Mouse (Mus musculus) heart, postnatal 36 days (tissue): Measurements from ENCODE around the gene Gm17402. TPM values are rescaled to one million over a fixed set of nuclear protein-coding genes. Genes with fewer than 3 reads are reported as not detected.

Experiments used
- DNase-seq, 2 experiments: peaks; one replicate each; pipeline ENCODE4 v3.0.0; 2021 to 2022
- intact Hi-C: fragments of 180-260 bp; cut with DNase I; formaldehyde crosslinking; loops from one replicate; pipeline ENCODE4 v1.15.1; 2025
- total RNA-seq, 2 experiments: library from RNA; stranded (reverse); gene quantifications; 2 replicates each; pipeline ENCODE4 v1.2.3; 2021

Gene Gm17402
- not detected for total RNA-seq

- intact Hi-C loops, result no loop called here
Measured at GRCm38 (mm10) chr3:67375063-67375462, at the start of gene Gm17402. Gene Gm17402, minus strand, starts transcription at chr3:67375163.

GRCm38 (mm10) chr3:67378215-67378614 lies 3.3 kb upstream of the Gm17402 start:
- intact Hi-C loops, result no loop called here

More at GRCm38 (mm10) chr3:67375063-67375462, at the start of gene Gm17402:
- DNase-seq, result no peak

GRCm38 (mm10) chr3:67374360-67374778 lies 594 bp downstream of the Gm17402 start:
- no peak for DNase-seq
- intact Hi-C loops, result no loop called here

More at GRCm38 (mm10) chr3:67378215-67378614, 3.3 kb upstream of the Gm17402 start:
- no peak for DNase-seq

GRCm38 (mm10) chr3:67373872-67374271 lies 1.1 kb downstream of the Gm17402 start, which contains the start of gene Mlf1:
Gene Mlf1, plus strand, starts transcription at chr3:67374097.
- DNase-seq, result peak; percentile 90
- intact Hi-C loops, result no loop called here

GRCm38 (mm10) chr3:67372781-67373180 lies 2.2 kb downstream of the Gm17402 start:
- intact Hi-C loops, result no loop called here

GRCm38 (mm10) chr3:67372194-67372593 lies 2.8 kb downstream of the Gm17402 start:
- no peak for DNase-seq
- intact Hi-C loops, result no loop called here

More at GRCm38 (mm10) chr3:67372781-67373180, 2.2 kb downstream of the Gm17402 start:
- peak; percentile 33 to 56 for DNase-seq

GRCm38 (mm10) chr3:67369407-67370079 lies 5.4 kb downstream of the Gm17402 start:
- no peak for DNase-seq
- intact Hi-C loops, result no loop called here

- DNase-seq, result peak; percentile 24 to 48
- intact Hi-C loops, result no loop called here
Measured at GRCm38 (mm10) chr3:67367481-67367880, 7.5 kb downstream of the Gm17402 start.

GRCm38 (mm10) chr3:67366087-67366892 lies 8.7 kb downstream of the Gm17402 start:
- intact Hi-C loops, result no loop called here
- no peak for DNase-seq

GRCm38 (mm10) chr3:67358376-67358775 lies 16.6 kb downstream of the Gm17402 start:
- no peak for DNase-seq
- intact Hi-C loops, result no loop called here

- DNase-seq, result no peak
- intact Hi-C loops, result loop anchor here (1.0 to 5.0 kb wide), 4 partner anchors 35 to 220 kb away; partner anchors contain the start of gene Gfm1
Measured at GRCm38 (mm10) chr3:67352763-67353149, 22.2 kb downstream of the Gm17402 start.

GRCm38 (mm10) chr3:67352128-67352762 lies 22.7 kb downstream of the Gm17402 start:
- DNase-seq, result peak; percentile 34 to 35
- intact Hi-C loops, result loop anchor here (1.0 to 5.0 kb wide), 4 partner anchors 35 to 220 kb away; partner anchors contain the start of gene Gfm1

GRCm38 (mm10) chr3:67351406-67352127 lies 23.4 kb downstream of the Gm17402 start:
- DNase-seq, result no peak
- intact Hi-C loops, result loop anchor here (1.0 to 5.0 kb wide), 4 partner anchors 36 to 221 kb away; partner anchors contain the start of gene Gfm1

GRCm38 (mm10) chr3:67346674-67347073 lies 28.3 kb downstream of the Gm17402 start:
- DNase-seq, result no peak
- intact Hi-C loops, result loop anchor here (10.0 kb wide), 1 partner anchor 362 kb away; the partner anchor contains the start of genes Rsrc1 and Shox2

- intact Hi-C loops, result loop anchor here (1.0 to 10.0 kb wide), 2 partner anchors 360 to 1012 kb away; partner anchors contain the start of genes Rsrc1 and Shox2
- DNase-seq, result peak; percentile 32 to 60
Measured at GRCm38 (mm10) chr3:67344599-67344998, 30.4 kb downstream of the Gm17402 start.

GRCm38 (mm10) chr3:67343004-67343662 lies 31.8 kb downstream of the Gm17402 start:
- DNase-seq, result no peak
- intact Hi-C loops, result loop anchor here (2.0 to 10.0 kb wide), 2 partner anchors 358 to 932 kb away; partner anchors contain the start of genes Rsrc1 and Shox2

GRCm38 (mm10) chr3:67340921-67341320 lies 34.0 kb downstream of the Gm17402 start:
- no peak for DNase-seq
- intact Hi-C loops, result loop anchor here (10.0 kb wide), 1 partner anchor 356 kb away; the partner anchor contains the start of genes Rsrc1 and Shox2

GRCm38 (mm10) chr3:67339558-67339957 lies 35.4 kb downstream of the Gm17402 start:
- intact Hi-C loops, result no loop called here
- no peak for DNase-seq

GRCm38 (mm10) chr3:67322422-67322821 lies 52.5 kb downstream of the Gm17402 start:
- DNase-seq, result no peak
- intact Hi-C loops, result no loop called here
